11 mouse cellular contexts compared by ENCODE assay signal in the genomic region with DNA sequence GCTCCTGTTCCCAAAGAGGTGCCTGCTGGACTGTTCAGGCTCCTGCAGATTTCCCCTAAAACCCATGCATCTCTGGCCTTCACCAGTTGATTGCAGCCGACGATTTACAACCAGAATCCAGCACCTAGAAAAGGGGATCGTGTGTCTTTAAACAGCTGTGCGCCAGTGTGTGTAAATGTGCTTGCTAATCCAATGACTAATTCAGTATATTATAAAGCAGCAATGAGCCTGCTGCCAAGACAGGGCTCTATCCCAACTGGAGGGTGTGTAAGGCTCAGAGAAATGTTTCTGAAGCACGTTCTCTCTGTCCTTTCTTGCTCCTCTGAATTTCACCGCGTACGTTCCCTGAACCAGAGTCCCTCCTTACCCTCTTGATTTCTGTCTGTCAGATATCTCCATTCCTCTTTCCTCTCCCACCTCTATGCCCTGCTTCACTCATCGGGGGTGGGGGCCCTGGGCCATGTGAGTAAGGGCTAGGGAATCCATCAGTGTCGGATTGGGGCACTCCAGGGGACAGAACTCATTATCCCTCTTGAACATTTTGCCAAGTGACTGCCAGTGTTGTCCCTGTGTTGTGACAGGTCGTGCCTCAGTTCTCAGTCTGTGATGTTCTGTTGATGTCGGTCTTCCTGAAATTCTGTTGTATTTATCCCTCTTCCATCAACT.
DNase-seq lines count a peak whose midpoint lies in the region; ATAC-seq and TF ChIP-seq lines count a peak whose summit lies in the region.
"Had no signal": no experiment of that assay in that cellular context is flagged by ENCODE, and none has a peak within 500 bp of the region (broad histone marks: within the 10 kb centered on the region; RNA-seq: fewer than 3 reads in every experiment).

No protein-coding gene starts in this region.

- H3K27ac ChIP-seq in lung, embryonic 16.5 days (ENCODE audit: low read length) = peak overlapping the region; percentile 12; the same call in 1 of the 2 replicates
- peak overlapping the region; percentile 91 for H3K27ac ChIP-seq in embryonic fibroblast, embryonic 13.5 days (ENCODE audit: insufficient read depth, low read length)
- H3K27ac ChIP-seq in layer of hippocampus, adult 2 months = no peak overlapping the region
- H3K27ac ChIP-seq: embryonic facial prominence, embryonic 13.5 days; left cerebral cortex, adult 2 months; macrophage had no signal

- TF ChIP-seq POLR2A in embryonic fibroblast, embryonic 13.5 days (IDR thresholded peaks at IDR 0.05; ENCODE audit: low read depth, low read length) = no peak
- no peak for TF ChIP-seq POLR2A in myocyte (IDR thresholded peaks at IDR 0.05; ENCODE audit: insufficient read length, low read depth)

- no peak for TF ChIP-seq CTCF in embryonic fibroblast, embryonic 13.5 days (IDR thresholded peaks at IDR 0.05; ENCODE audit: borderline replicate concordance, insufficient read depth, low read length)
- TF ChIP-seq CTCF in layer of hippocampus, adult 2 months (conservative IDR thresholded peaks at IDR 0.05) = no peak

- no peaks in the 10 kb centered on the region for H3K27me3 ChIP-seq in lung, embryonic 16.5 days (ENCODE audit: control insufficient read depth, insufficient read depth, low read depth, low read length)
- no peaks in the 10 kb centered on the region for H3K27me3 ChIP-seq in myocyte (ENCODE audit: control insufficient read depth, insufficient read depth, insufficient read length)
- H3K27me3 ChIP-seq: embryonic facial prominence, embryonic 13.5 days had no signal

- no peak overlapping the region; the same call in 1 of the 2 replicates for H3K9ac ChIP-seq in lung, embryonic 16.5 days (ENCODE audit: low read length)
- H3K9ac ChIP-seq: embryonic facial prominence, embryonic 13.5 days had no signal

- H3K79me2 ChIP-seq in myocyte (ENCODE audit: control insufficient read depth, insufficient read depth) = peaks cover 77% of the 10 kb centered on the region

- 45% methylated on average over 12 of the region's 12 CpGs for WGBS in lung, embryonic 16.5 days

- H3ac ChIP-seq in myocyte (ENCODE audit: control insufficient read depth, insufficient read length) = no peak overlapping the region

- ATAC-seq in frontal cortex, adult (ENCODE audit: low TSS enrichment) = peak; percentile 41; the same call in 1 of the 2 replicates
- no peak for ATAC-seq in lung, embryonic 16.5 days (ENCODE audit: low read depth)

- H3K4me2 ChIP-seq in lung, embryonic 16.5 days (ENCODE audit: low read depth, low read length) = no peak overlapping the region
- peak overlapping the region; percentile 77 for H3K4me2 ChIP-seq in myocyte (ENCODE audit: low read depth)
- H3K4me2 ChIP-seq: embryonic facial prominence, embryonic 13.5 days had no signal

- no peaks in the 10 kb centered on the region for H3K36me3 ChIP-seq in lung, embryonic 16.5 days (ENCODE audit: control insufficient read depth, insufficient read depth, low read length)
- no peaks in the 10 kb centered on the region for H3K36me3 ChIP-seq in myocyte (ENCODE audit: control insufficient read depth, insufficient read depth)
- H3K36me3 ChIP-seq: embryonic facial prominence, embryonic 13.5 days had no signal

- H3K9me3 ChIP-seq in lung, embryonic 16.5 days (ENCODE audit: control insufficient read depth, low read length) = no peaks in the 10 kb centered on the region
- H3K9me3 ChIP-seq: embryonic facial prominence, embryonic 13.5 days had no signal

- peaks cover 93% of the 10 kb centered on the region for H3K4me1 ChIP-seq in lung, embryonic 16.5 days (replicated peaks; ENCODE audit: control insufficient read depth, insufficient read depth, low read length)
- H3K4me1 ChIP-seq in embryonic fibroblast, embryonic 13.5 days (ENCODE audit: control insufficient read depth, insufficient read depth, low read length) = peaks cover 61% of the 10 kb centered on the region

- H3K4me3 ChIP-seq in lung, embryonic 16.5 days (ENCODE audit: low read length) = no peak overlapping the region
- no peak overlapping the region for H3K4me3 ChIP-seq in embryonic fibroblast, embryonic 13.5 days (ENCODE audit: insufficient read depth, low read length)
- H3K4me3 ChIP-seq in myocyte = peak overlapping the region; percentile 9
- no peak overlapping the region for H3K4me3 ChIP-seq in layer of hippocampus, adult 2 months
- H3K4me3 ChIP-seq: embryonic facial prominence, embryonic 13.5 days; left cerebral cortex, adult 2 months had no signal

- DNase-seq in frontal cortex, postnatal 36 days (ENCODE audit: low spot score in 2 of 2) = no peak
- DNase-seq in lung, postnatal 36 days = no peak
- DNase-seq in adrenal gland, adult (ENCODE audit: inconsistent age in 2 of 2, low spot score in 1 of 2) = no peak
- no peak for DNase-seq in layer of hippocampus, adult 2 months (ENCODE audit: low spot score in 2 of 2)

TF ChIP-seq in myocyte, 11 proteins besides CTCF, POLR2A, EP300 and RAD21:
- TF ChIP-seq TCF12 (IDR thresholded peaks at IDR 0.05; ENCODE audit: insufficient read depth, poor library complexity, severe bottlenecking) (peak; percentile 2), MYOD1 (IDR thresholded peaks at IDR 0.05; ENCODE audit: control insufficient read depth in 1 of 3, insufficient read length in 2 of 3, low read depth in 2 of 3) (peak in 2 of 3 experiments; percentile 40 to 44), CEBPB (IDR thresholded peaks at IDR 0.05; ENCODE audit: insufficient read depth, poor library complexity, severe bottlenecking) (no peak), SRF (IDR thresholded peaks at IDR 0.05; ENCODE audit: control insufficient read depth, insufficient read length, low read depth) (no peak), MYOG (IDR thresholded peaks at IDR 0.05; ENCODE audit: control insufficient read depth in 1 of 3, insufficient read depth in 1 of 3, insufficient read length in 2 of 3, low read depth in 2 of 3) (peak in 1 of 3 experiments; percentile 50), E2F4 (IDR thresholded peaks at IDR 0.05; ENCODE audit: insufficient read depth) (no peak)
